Mouse (Mus musculus) left cerebral cortex, postnatal 14 days (tissue): ENCODE data around the gene Wdr92. TPM values are rescaled to one million over a fixed set of nuclear protein-coding genes. Genes with fewer than 3 reads are reported as not detected.
A peak's percentile ranks its signal among the peaks of the same experiment; 100 is the strongest.

Source experiments
- DNase-seq, 2 experiments: peaks; one replicate each; pipeline ENCODE4 v3.0.0; 2021 to 2022; ENCODE audit warnings: low spot score in 2 of 2, mixed read lengths in 1 of 2
- intact Hi-C: fragments of 180-260 bp; cut with DNase I; formaldehyde crosslinking; loops from one replicate; pipeline ENCODE4 v1.15.1; 2025
- long read RNA-seq, 2 experiments: library from polyadenylated mRNA; stranded (forward); transcript quantifications; one replicate each; pipeline ENCODE4 v2.0.0; 2021
- total RNA-seq, 2 experiments: library from RNA; stranded (reverse); gene quantifications; 2 replicates each; pipeline ENCODE4 v1.2.3; 2021

The Wdr92 gene
- 1 to 10 TPM; 6.0 to 6.8 TPM for total RNA-seq
- long read RNA-seq, experiment 1, partial matches to known transcripts, result 0 of 77 reads
- long read RNA-seq, experiment 1, other reads (novel, unspliced or antisense), result 76 of 77 reads
- long read RNA-seq, experiment 2, transcript Wdr92-201 (8 exons, 2,002 nt), result major isoform, 5 of 11 reads
- long read RNA-seq, experiment 2, partial matches to known transcripts, result 0 of 11 reads
- long read RNA-seq, experiment 2, other reads (novel, unspliced or antisense), result 6 of 11 reads

DNA sequence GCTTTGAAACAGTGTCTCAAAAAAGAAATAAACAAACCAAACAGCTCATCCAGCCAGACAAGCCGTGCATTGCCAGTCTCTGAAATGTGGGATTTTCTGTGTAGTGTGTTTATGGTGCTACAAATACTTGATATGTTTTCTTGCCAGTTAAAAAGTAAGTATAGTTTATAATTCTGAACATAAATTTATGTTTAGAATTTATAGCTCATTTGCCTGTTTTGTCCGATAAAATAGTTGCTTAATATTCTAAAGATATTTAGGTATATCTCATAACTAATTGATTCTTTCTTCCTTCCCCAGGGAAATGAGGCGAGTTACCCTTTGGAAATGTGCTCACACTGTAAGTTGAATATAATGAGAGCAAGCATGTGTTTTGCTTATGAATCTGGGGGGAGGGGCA is at the start of gene Wdr92:
Wdr92 (plus strand) TSS at position 301 of the 400 bp plus-strand sequence.
- intact Hi-C loops, result no loop called here
- no peak for DNase-seq

- intact Hi-C loops, result no loop called here
Observed at GRCm38 (mm10) chr11:17135638-17136037, 46.3 kb upstream of the Wdr92 start.

DNA sequence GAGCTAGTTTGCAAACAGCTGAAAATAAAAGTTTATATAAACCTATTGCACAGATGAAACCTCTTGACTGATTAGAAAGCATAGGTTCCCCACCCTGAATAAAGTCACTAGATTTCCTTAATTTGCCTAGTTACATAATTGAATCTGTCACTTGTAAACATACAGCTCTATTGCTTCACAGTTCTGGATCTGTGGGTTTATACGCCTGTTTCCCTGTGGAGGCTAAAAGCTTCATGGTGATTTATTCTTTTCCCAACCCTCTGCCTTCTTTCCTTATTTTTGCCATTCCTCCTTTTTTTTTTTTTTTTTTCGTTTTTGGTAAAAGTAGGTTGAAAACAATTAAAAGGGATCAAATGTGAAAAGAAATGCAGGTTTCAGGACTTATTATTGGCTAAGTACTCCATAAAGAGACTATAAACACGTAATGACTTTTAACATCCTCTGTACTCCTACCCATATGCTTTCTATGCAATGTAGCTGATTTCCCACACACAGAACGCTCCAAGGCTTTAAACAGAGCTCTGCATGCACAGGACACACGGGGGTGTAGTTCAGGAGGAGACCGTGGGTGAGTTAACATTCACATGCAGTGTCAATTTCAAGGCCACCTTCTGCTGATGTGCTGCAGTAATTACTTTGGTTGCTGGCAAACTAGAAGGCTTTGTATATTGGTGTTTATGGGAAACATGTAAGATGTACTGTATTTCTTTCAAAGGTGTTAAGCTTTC is 43.4 kb upstream of the Wdr92 start:
- DNase-seq, result peak; percentile 13 to 28
- intact Hi-C loops, result no loop called here

More at GRCm38 (mm10) chr11:17135638-17136037, 46.3 kb upstream of the Wdr92 start:
- no peak for DNase-seq

- intact Hi-C loops, result loop anchor here (5.0 kb wide), 2 partner anchors 52 to 77 kb away; no protein-coding TSS in a partner anchor
- peak; percentile 96 to 97 for DNase-seq
Observed at GRCm38 (mm10) chr11:17158858-17159737, 22.8 kb upstream of the Wdr92 start, which contains the start of gene Ppp3r1. TSS of gene Ppp3r1 (plus strand) at chr11:17159263.

DNA sequence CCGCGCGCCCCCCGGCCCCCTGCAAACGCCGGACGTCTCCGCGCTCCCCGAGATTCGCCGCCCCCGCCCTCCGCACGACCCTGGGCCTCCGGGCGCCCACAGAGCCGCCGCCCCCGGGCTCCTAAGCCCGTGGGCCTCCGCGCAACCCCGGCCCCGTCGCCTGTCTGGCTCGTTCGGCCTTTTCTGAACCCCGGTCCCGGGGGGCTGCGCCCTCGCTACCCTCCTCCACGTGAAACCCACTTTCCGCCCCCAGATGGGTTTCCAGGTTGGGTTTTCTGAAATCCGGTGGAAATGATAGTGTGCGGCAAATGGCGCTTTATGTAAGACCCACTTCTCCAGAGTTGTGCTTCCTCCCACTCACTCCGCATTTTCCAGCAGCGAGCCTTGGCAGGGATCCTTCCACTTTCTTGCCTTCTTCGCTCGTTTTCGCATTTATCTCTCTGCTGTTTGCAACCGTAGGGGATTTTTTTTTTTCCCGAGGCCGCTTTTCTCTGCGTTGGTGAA is 22.1 kb upstream of the Wdr92 start:
- DNase-seq, result peak; percentile 65 to 67
- intact Hi-C loops, result loop anchor here (5.0 kb wide), 3 partner anchors 52 to 98 kb away; partner anchors contain the start of gene C1d

DNA sequence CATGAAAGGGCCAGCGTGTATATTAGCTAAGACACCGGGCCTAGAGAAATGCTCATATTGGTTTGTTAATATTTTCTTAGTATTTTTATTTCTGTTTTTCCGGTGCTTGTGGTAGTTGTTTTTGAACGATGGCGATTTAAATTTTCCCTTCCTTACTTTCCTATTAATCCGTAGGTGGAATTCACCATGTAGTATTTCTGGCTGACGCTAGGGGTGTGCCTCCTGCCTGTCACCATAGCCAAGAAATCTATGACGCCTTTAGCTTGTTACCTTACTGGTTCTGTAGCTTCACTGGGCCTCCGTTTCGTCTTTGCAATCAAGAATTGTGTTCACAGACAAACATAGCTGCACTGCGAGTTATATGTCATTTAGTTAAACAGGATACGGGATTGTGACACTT is 21.7 kb upstream of the Wdr92 start:
- intact Hi-C loops, result loop anchor here (5.0 kb wide), 1 partner anchor 97 kb away; the partner anchor contains the start of gene C1d
- peak; percentile 63 to 82 for DNase-seq

DNA sequence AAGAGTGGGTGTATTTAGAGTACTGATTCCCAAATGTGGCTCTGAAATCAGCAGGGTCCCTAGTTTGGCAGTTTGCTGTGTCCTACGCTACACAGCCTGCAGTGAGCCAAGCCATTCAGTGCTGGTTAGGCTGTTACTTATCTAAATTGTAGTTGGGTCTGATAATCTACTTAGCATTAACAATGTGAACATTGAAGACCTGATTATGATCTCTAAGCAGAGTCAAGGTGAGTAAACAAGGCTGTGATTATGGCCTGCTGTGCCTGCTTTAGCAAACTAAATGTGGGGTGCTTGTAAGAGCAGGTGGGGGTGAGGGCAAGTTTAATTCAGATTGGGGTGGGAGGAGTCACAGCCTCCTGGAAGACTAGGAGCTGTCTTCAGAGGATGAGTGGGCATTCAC is 18.0 kb upstream of the Wdr92 start:
- intact Hi-C loops, result loop anchor here (5.0 kb wide), 1 partner anchor 93 kb away; the partner anchor contains the start of gene C1d
- DNase-seq, result no peak

DNA sequence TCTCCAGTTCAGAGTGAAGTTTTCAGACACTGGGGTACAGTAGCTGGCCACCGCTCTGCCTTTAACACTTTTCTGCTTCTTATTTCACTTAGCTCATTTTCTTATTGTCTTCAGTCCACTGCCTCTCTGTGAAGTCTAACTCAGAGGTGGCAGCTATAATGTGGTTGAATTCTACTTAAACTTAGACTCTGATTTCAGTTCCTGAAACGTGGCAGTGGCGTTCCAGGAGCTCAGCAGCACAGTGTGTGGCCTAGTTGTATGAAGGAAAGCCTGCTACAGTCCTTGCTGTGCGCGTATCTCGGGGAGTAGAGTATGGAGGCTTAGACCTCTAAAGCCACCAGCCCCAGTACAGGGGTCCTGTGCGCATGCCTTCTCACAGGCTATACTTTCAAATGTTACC is 15.3 kb upstream of the Wdr92 start:
- DNase-seq, result no peak
- intact Hi-C loops, result no loop called here

DNA sequence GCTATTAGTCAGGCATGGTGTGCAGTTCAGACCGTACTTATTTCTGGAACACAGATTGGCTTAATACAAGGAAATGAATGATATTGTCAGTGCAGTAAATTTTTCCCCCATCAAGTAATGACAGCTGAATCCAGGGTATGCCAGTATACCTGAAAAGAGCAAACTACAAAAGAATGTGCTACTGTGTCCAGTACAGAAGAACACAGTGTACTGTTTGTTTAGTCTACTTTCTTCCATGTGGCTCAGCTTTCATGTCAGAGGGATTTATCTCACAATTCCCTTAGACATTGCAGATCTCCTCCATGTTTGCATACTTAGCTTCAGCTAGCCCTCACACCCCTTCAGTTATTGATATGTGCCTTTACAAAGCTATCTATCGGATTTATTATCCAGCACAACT is 12.6 kb upstream of the Wdr92 start:
- DNase-seq, result no peak
- intact Hi-C loops, result no loop called here

GRCm38 (mm10) chr11:17170938-17171729 is 10.8 kb upstream of the Wdr92 start:
- no peak for DNase-seq
- intact Hi-C loops, result no loop called here

DNA sequence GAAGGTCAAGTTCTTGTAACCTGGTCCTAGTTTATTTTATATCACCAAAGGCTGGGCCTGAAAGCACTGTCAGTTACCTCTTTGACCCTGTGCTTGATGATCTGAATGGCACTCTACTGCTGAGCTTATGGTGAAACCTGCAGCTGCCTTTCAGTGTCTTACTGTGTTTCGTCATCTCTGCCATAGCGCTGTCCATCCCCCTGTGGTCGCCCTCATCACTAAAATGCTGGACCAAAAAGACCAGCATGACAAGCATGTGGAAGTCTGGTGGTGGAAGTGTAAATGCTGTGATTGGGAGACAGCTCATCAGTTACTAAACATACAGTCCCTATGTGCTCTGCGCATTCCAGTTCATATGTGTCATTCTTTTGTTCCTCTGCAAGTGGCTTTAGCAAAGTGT is 9.6 kb upstream of the Wdr92 start:
- no peak for DNase-seq
- intact Hi-C loops, result no loop called here

GRCm38 (mm10) chr11:17176638-17177037 is 5.3 kb upstream of the Wdr92 start:
- intact Hi-C loops, result no loop called here
- no peak for DNase-seq

DNA sequence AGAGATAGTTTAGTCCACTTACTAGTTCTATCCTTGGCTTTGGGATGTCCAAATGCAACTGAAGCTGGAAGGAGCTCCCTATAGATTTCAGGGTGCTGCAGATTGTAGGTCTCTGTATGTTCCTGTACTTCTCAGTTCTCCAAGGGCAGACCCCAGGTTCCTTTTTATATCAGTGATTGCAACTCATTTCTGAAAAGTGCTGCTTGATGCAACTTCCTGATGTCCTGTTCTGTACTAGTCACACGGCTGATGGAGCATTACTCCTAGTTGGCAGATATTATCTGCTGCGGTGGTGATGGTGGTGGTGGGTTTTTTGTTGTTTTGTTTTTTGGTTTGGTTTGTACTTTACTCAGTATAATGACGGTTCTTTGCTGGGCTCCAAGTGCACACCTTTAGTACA is 1.2 kb upstream of the Wdr92 start:
- no peak for DNase-seq
- intact Hi-C loops, result no loop called here

GRCm38 (mm10) chr11:17183165-17183564 is 1.3 kb downstream of the Wdr92 start:
- intact Hi-C loops, result no loop called here
- no peak for DNase-seq

DNA sequence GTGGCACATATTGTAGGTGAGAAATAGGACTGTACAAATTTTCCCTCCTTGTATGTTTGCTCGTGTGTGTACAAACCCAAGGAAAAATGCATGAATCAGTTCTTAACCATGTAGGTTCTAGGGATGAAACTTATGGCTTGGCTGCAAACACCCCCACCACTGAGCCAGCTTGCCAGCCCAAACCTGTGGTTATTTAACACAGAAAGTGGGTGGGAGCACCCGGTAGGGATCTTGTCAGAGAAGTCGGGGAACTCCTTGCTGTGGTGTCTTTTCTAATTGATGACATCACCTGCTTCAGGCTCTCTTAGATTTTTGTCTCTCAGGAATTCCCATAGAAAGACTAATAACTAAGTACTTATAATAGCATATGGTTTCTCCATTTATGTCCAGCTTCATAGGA is 5.7 kb downstream of the Wdr92 start:
- intact Hi-C loops, result no loop called here

DNA sequence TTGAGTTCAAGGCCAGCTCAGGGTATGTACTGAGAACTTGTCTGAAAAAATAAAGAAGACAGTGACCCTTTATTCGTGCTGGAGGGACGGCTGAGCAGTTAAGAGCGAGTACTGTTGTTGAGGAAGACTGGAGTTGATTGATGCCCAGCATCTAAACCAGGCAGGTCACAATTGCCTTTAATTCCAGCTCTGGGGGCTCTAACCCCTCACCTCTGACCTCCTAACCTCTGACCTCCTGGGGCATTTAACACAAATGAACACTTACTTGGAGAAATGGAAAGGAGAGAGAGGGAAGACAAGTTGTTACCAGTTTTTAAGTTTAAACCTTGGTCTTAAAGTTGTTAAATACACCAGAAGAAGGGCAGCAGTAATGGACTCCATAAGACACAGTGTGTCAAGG is 6.9 kb downstream of the Wdr92 start:
- intact Hi-C loops, result no loop called here

More for the DNA sequence above, 5.7 kb downstream of the Wdr92 start:
- DNase-seq, result no peak

DNA sequence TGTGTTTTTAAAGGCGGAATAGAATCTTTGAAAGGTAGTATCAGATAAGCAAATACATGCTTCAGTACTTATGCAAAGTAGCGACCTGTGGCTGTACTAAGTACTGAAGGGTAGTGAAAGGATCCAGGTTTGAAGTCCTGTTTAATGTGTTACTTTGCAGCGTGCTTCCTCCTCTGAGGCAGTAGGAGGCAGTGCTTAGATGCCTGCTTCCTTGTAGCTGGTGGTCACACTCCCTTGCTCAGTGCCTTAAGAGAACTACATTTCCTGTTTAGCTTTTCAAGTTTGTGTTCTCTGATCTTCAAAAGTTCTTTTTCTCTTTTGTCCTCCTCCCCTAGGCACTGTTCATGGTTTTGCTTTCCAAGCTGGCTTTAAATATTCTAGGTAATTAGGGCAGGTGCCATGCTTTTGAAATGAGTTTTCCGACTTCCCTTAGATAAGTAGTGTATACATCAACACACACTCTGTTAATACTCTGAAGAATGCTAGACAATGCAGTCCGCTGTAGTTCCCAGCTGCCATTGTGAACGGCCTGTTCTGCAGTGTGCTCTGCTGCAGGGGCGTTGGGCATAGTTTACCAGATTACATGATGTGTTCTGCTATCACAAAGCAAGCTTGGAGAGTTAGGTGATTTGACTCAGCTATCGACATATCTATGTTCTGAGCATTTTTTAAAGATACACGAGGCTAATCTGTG is 10.4 kb downstream of the Wdr92 start:
- intact Hi-C loops, result no loop called here
- no peak for DNase-seq

More for the DNA sequence above, 6.9 kb downstream of the Wdr92 start:
- no peak for DNase-seq

GRCm38 (mm10) chr11:17199170-17199569 is 17.3 kb downstream of the Wdr92 start:
- intact Hi-C loops, result loop anchor here (5.0 kb wide), 1 partner anchor 117 kb away; no protein-coding TSS in a partner anchor
- no peak for DNase-seq
